Mouse (Mus musculus): Measurements from ENCODE around the gene Msi1. TPM values are rescaled to one million over a fixed set of nuclear protein-coding genes. Genes with fewer than 3 reads are reported as not detected.

Gene Msi1
- polyA plus RNA-seq, 1 experiment from 2014 or later, result 23.0 TPM

DNA sequence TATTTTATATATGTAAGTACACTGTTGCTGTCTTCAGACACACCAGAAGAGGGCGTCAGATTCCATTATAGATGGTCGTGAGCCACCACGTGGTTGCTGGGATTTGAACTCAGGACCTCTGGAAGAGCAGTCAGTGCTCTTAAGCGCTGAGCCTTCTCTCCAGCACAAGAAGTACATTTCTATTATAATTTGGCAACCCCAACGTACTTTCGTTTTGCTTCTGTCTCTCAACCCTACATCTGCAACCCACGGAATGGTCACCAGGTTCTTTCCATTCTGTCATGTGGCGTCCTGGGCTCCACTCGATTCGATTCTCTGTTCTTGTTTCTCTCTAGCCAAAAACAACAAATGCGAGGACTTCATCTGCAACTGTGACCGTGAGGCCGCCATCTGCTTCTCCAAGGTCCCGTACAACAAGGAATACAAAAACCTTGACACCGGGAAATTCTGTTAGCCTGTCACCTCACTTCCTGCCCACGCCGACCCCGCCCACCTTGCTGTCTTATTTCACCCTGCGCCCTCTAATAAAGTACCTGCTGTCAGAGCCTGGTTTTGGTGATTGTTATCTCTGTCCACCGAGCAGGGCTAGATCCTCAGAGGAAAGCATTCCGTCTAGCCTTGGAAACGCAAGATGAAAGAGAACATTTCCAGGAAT lies 44.9 kb downstream of the Msi1 start:
- Histone ChIP-seq H3K4me1 (ENCODE audit: control insufficient read depth, insufficient read depth, low read depth, low read length) (peaks cover 4% of the 10 kb centered on the region), H3K27ac (ENCODE audit: low read depth, low read length) (no peak overlapping the region), H3K36me3 (ENCODE audit: control insufficient read depth, insufficient read depth, low read length) (no peaks in the 10 kb centered on the region), H3K4me3 (ENCODE audit: low read length) (no peak overlapping the region), H3K27me3 (replicated peaks; ENCODE audit: control insufficient read depth, insufficient read depth, low read length) (no peaks in the 10 kb centered on the region), H3K4me2 (ENCODE audit: low read length) (no peak overlapping the region), H3K9ac (ENCODE audit: low read depth, low read length) (no peak overlapping the region), H3K9me3 (ENCODE audit: control insufficient read depth, low read length) (no peaks in the 10 kb centered on the region)
- 75% methylated on average over 22 of the region's 22 CpGs for WGBS
- no peak for ATAC-seq

GRCm38 (mm10) chr5:115475337-115476106 lies 46.1 kb downstream of the Msi1 start:
- H3K9me3 ChIP-seq (ENCODE audit: control insufficient read depth, low read length), result no peaks in the 10 kb centered on the region
- peak overlapping the region; percentile 66 for H3K9ac ChIP-seq (ENCODE audit: low read depth, low read length)
- H3K27me3 ChIP-seq (replicated peaks; ENCODE audit: control insufficient read depth, insufficient read depth, low read length), result no peaks in the 10 kb centered on the region
- no peaks in the 10 kb centered on the region for H3K36me3 ChIP-seq (ENCODE audit: control insufficient read depth, insufficient read depth, low read length)
- H3K4me1 ChIP-seq (ENCODE audit: control insufficient read depth, insufficient read depth, low read depth, low read length), result peaks cover 8% of the 10 kb centered on the region
- H3K4me2 ChIP-seq (ENCODE audit: low read length), result peak overlapping the region; percentile 69
- peak; percentile 89 for ATAC-seq
- H3K4me3 ChIP-seq (ENCODE audit: low read length), result peak overlapping the region; percentile 46
- peak overlapping the region; percentile 47; the same call in 1 of the 2 replicates for H3K27ac ChIP-seq (ENCODE audit: low read depth, low read length)
- 14% methylated on average over 22 of the region's 22 CpGs for WGBS

DNA sequence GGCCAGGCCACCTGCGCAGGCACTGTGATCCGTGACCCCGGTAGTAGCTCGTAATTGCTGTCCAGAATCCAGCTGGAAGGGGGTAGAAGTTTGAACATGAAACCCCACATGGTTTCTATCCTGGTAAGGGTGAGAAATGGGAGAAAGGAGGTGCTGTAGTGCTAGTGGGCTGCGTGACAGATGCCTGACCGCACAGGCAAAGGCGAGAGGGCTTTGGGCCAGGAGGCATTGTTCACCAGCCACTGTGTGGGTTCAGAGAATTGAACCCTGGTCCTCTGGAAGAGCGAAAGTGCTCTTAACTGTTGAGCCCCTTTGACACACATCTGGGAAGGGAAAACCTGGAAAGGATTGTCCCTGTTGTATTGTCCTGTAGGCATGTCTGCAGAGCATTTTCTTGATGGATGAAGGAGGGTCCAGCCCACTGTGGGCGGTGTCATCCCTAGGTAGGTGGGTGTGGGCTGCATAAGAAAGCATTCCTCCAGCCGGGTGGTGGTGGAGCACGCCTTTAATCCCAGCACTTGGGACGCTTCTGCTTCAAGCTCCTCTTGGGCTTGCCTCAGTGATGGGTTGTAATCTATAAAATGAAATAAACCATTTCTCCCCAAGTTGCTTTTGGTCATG lies 46.8 kb downstream of the Msi1 start:
- WGBS, result 34% methylated on average over 12 of the region's 12 CpGs
- Histone ChIP-seq H3K4me2 (ENCODE audit: low read length) (peak overlapping the region; percentile 69), H3K9me3 (ENCODE audit: control insufficient read depth, low read length) (no peaks in the 10 kb centered on the region), H3K27me3 (replicated peaks; ENCODE audit: control insufficient read depth, insufficient read depth, low read length) (no peaks in the 10 kb centered on the region), H3K9ac (ENCODE audit: low read depth, low read length) (peak overlapping the region; percentile 66), H3K36me3 (ENCODE audit: control insufficient read depth, insufficient read depth, low read length) (no peaks in the 10 kb centered on the region), H3K4me3 (ENCODE audit: low read length) (peak overlapping the region; percentile 46), H3K4me1 (ENCODE audit: control insufficient read depth, insufficient read depth, low read depth, low read length) (peaks cover 8% of the 10 kb centered on the region), H3K27ac (ENCODE audit: low read depth, low read length) (no peak overlapping the region)
- peak; percentile 51 for ATAC-seq

GRCm38 (mm10) chr5:115479561-115479960 lies 50.2 kb downstream of the Msi1 start:
- no peaks in the 10 kb centered on the region for H3K9me3 ChIP-seq (ENCODE audit: control insufficient read depth, low read length)
- no peaks in the 10 kb centered on the region for H3K36me3 ChIP-seq (ENCODE audit: control insufficient read depth, insufficient read depth, low read length)
- H3K4me1 ChIP-seq (ENCODE audit: control insufficient read depth, insufficient read depth, low read depth, low read length), result peaks cover 19% of the 10 kb centered on the region
- no peak for ATAC-seq
- WGBS, result 42% methylated on average over 15 of the region's 15 CpGs
- H3K27me3 ChIP-seq (replicated peaks; ENCODE audit: control insufficient read depth, insufficient read depth, low read length), result no peaks in the 10 kb centered on the region
- no peak overlapping the region for H3K27ac ChIP-seq (ENCODE audit: low read depth, low read length)
- no peak overlapping the region for H3K4me2 ChIP-seq (ENCODE audit: low read length)
- H3K4me3 ChIP-seq (ENCODE audit: low read length), result no peak overlapping the region
- no peak overlapping the region for H3K9ac ChIP-seq (ENCODE audit: low read depth, low read length)

- H3K4me2 ChIP-seq (ENCODE audit: low read length), result peak overlapping the region; percentile 49
- H3K27ac ChIP-seq (ENCODE audit: low read depth, low read length), result no peak overlapping the region
- no peaks in the 10 kb centered on the region for H3K9me3 ChIP-seq (ENCODE audit: control insufficient read depth, low read length)
- WGBS, result 18% methylated on average over 27 of the region's 27 CpGs
- peak overlapping the region; percentile 11; the same call in 1 of the 2 replicates for H3K4me3 ChIP-seq (ENCODE audit: low read length)
- H3K4me1 ChIP-seq (ENCODE audit: control insufficient read depth, insufficient read depth, low read depth, low read length), result peaks cover 23% of the 10 kb centered on the region
- ATAC-seq, result no peak
- peak overlapping the region; percentile 42 for H3K9ac ChIP-seq (ENCODE audit: low read depth, low read length)
- no peaks in the 10 kb centered on the region for H3K27me3 ChIP-seq (replicated peaks; ENCODE audit: control insufficient read depth, insufficient read depth, low read length)
- no peaks in the 10 kb centered on the region for H3K36me3 ChIP-seq (ENCODE audit: control insufficient read depth, insufficient read depth, low read length)
These were observed 50.7 kb downstream of the Msi1 start for GRCm38 (mm10) chr5:115480101-115480500.

DNA sequence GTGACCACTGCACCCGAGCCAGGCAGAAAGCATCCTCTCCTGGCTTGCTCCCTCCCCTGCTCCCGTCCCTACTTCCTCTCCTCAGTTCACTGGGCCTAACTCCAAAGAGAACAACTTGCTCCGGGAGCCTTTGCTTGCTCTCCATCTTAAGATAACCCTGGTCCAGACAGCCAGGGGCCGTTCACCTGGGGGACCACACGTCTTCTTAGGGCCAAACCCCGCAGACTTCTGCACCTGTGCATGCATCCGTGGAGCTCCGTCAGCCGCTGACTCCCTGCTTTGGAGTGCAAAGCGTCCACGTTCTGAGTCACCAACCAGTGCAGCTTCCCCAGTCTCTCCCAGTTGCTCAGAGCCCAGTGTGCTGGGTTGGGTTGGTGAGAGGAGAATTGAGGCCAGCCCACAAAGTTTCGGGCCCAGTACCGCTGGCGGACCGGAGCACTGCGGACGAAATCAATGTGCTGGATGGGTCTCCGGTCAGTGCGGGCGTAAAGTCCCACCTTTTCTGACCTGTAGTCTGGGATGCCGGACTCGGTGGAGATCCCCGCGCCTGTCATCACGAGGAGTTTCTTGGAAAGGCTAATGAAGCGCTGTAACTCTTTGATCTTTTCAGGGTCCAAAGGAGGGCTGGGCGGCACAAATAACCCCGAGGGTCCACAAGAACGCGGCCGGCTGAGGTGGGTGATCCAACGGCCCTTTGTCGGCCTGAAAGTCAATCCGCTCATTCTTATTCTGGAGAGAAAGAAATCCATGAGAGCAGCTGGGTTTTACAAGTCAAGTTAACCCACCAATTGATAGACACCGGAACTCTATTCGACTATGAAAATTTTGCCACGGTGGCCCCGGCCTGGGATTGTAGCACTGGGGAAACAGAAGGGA lies 53.2 kb downstream of the Msi1 start:
- H3K4me2 ChIP-seq (ENCODE audit: low read length), result peak overlapping the region; percentile 27
- 27% methylated on average over 38 of the region's 38 CpGs for WGBS
- no peaks in the 10 kb centered on the region for H3K36me3 ChIP-seq (ENCODE audit: control insufficient read depth, insufficient read depth, low read length)
- no peaks in the 10 kb centered on the region for H3K27me3 ChIP-seq (replicated peaks; ENCODE audit: control insufficient read depth, insufficient read depth, low read length)
- no peaks in the 10 kb centered on the region for H3K9me3 ChIP-seq (ENCODE audit: control insufficient read depth, low read length)
- H3K9ac ChIP-seq (ENCODE audit: low read depth, low read length), result peak overlapping the region; percentile 2; the same call in 1 of the 2 replicates
- H3K4me3 ChIP-seq (ENCODE audit: low read length), result peak overlapping the region; percentile 13; the same call in 1 of the 2 replicates
- ATAC-seq, result no peak
- peaks cover 18% of the 10 kb centered on the region for H3K4me1 ChIP-seq (ENCODE audit: control insufficient read depth, insufficient read depth, low read depth, low read length)
- H3K27ac ChIP-seq (ENCODE audit: low read depth, low read length), result no peak overlapping the region

- no peak for ATAC-seq
- Histone ChIP-seq H3K36me3 (ENCODE audit: control insufficient read depth, insufficient read depth, low read length) (no peaks in the 10 kb centered on the region), H3K27ac (ENCODE audit: low read depth, low read length) (no peak overlapping the region), H3K4me3 (ENCODE audit: low read length) (no peak overlapping the region), H3K9me3 (ENCODE audit: control insufficient read depth, low read length) (no peaks in the 10 kb centered on the region), H3K27me3 (replicated peaks; ENCODE audit: control insufficient read depth, insufficient read depth, low read length) (no peaks in the 10 kb centered on the region), H3K4me2 (ENCODE audit: low read length) (no peak overlapping the region; the same call in 1 of the 2 replicates), H3K9ac (ENCODE audit: low read depth, low read length) (no peak overlapping the region), H3K4me1 (ENCODE audit: control insufficient read depth, insufficient read depth, low read depth, low read length) (peaks cover 19% of the 10 kb centered on the region)
- WGBS, result 38% methylated on average over 6 of the region's 6 CpGs
These were observed 54.0 kb downstream of the Msi1 start for GRCm38 (mm10) chr5:115483385-115483784.

GRCm38 (mm10) chr5:115483947-115484920 lies 54.8 kb downstream of the Msi1 start, which contains the start of gene Sirt4:
Gene Sirt4 (minus strand): TSS chr5:115484725.
- Histone ChIP-seq H3K4me1 (ENCODE audit: control insufficient read depth, insufficient read depth, low read depth, low read length) (peaks cover 23% of the 10 kb centered on the region), H3K4me2 (ENCODE audit: low read length) (peak within 1 kb of the TSS; percentile 83), H3K27me3 (replicated peaks; ENCODE audit: control insufficient read depth, insufficient read depth, low read length) (no peaks in the 10 kb centered on the region), H3K9me3 (ENCODE audit: control insufficient read depth, low read length) (no peaks in the 10 kb centered on the region), H3K36me3 (ENCODE audit: control insufficient read depth, insufficient read depth, low read length) (no peaks in the 10 kb centered on the region), H3K4me3 (ENCODE audit: low read length) (peak within 1 kb of the TSS; percentile 50), H3K9ac (ENCODE audit: low read depth, low read length) (peak within 1 kb of the TSS; percentile 72), H3K27ac (ENCODE audit: low read depth, low read length) (peak within 1 kb of the TSS; percentile 85)
- 8% methylated on average over 30 of the region's 30 CpGs for whole genome bisulfite sequencing
- ATAC-seq, result peak; percentile 92
